Mouse (Mus musculus): ENCODE results near the gene Kcnip1. TPM values are rescaled to one million over a fixed set of nuclear protein-coding genes. Genes with fewer than 3 reads are reported as not detected.

The Kcnip1 gene
- polyA plus RNA-seq, 1 experiment from 2014 or later: 1.8 TPM

DNA sequence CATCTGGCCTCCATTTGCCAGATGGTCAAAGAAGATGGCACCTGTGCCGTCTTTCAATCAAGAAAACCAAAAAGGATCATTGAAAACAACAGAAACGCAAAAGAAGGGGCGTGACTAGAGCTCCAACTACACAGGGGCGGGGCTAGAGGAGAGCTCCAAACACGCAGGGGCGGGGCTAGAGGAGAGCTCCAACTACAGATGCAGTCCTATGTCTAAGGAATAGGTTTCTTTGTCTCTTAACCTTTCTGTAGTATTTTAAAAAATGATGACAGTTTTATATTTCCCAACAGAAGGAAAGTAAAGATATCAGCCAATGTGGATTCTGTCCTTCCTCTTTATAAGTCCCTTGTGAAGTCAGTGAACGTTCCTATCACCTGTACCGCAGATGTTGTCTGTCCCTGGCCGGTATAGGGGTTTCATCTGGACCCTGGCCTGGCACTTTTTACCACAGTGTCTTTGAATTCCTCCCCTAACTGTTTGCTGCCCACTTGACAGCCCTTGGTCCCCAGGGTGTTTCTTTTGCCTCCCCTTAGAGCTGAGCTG lies 48.1 kb downstream of the Kcnip1 start:
- no peaks in the 10 kb centered on the region for H3K36me3 ChIP-seq
- no peaks in the 10 kb centered on the region for H3K9me3 ChIP-seq
- no peak overlapping the region for H3K27ac ChIP-seq
- DNase-seq (ENCODE audit: low spot score): no peak
- 88% methylated on average over 9 of the region's 9 CpGs for WGBS
- H3K27me3 ChIP-seq (ENCODE audit: insufficient read depth, poor library complexity, severe bottlenecking): no peaks in the 10 kb centered on the region
- H3K4me1 ChIP-seq: no peaks in the 10 kb centered on the region
- H3K4me3 ChIP-seq: no peak overlapping the region

DNA sequence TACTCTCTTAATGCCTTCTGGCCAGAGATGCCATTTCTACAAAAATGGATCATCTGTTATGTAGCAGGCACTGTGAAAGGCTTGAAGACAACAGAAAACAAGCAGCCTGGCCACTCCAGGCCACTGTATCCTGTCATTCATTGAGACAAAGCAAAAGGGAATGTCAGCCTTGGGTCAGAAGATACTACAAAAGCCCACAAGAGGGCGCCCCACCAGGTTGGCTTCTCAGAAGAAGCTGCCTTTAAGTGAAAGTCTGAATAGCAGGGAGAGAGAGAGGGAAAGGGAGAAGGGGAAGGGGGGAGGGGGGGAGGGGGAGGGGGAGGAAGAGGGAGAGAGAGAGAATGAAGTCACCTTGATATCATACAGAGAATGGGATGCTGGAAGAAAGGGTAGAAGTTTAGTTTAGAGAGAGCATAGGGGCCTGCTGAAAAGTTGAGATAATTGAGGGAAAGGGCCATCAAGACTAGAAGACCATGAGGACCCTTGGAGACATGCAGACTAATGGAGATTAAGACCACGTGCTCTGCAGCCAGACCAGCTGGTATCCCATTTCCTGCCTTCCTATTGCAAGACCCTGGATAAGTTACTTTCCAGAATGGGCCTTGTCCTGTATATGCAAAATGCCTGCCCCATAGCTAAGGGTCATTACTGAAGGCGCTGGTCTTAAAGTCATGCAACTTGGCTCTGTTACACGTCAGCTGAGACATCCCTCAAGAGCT lies 48.7 kb downstream of the Kcnip1 start:
- Histone ChIP-seq H3K4me1 (no peaks in the 10 kb centered on the region), H3K27me3 (ENCODE audit: insufficient read depth, poor library complexity, severe bottlenecking) (no peaks in the 10 kb centered on the region), H3K4me3 (no peak overlapping the region), H3K27ac (no peak overlapping the region), H3K36me3 (no peaks in the 10 kb centered on the region), H3K9me3 (no peaks in the 10 kb centered on the region)
- DNase-seq (ENCODE audit: low spot score): no peak
- WGBS: 62% methylated on average over 4 of the region's 4 CpGs

DNA sequence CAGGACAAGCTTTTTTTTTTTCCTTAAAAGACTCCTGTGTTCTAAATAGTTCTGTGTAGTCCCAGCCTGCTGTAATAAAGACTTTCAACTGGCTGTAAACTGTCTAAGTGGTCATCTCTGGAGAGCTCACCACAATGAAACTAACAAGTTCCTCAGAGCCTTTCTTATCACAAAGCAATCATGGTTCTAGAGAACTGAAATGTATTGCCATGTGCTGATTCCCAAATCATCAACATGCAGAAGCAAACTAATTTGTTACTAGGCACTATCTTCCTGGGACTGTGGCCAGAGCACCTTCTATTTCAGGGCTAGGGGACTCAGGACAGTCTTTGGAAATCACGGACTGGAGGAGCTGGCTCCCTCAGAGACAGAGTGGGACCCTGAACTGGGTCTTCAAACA lies 49.4 kb downstream of the Kcnip1 start:
- Histone ChIP-seq H3K9me3 (no peaks in the 10 kb centered on the region), H3K27ac (no peak overlapping the region), H3K27me3 (ENCODE audit: insufficient read depth, poor library complexity, severe bottlenecking) (0 out of 2 replicates have a peak, but pooled peaks cover 5% of the 10 kb centered on the region), H3K4me1 (no peaks in the 10 kb centered on the region), H3K4me3 (no peak overlapping the region), H3K36me3 (no peaks in the 10 kb centered on the region)
- 69% methylated on average over 1 of the region's 1 CpGs for WGBS
- no peak for DNase-seq (ENCODE audit: low spot score)

DNA sequence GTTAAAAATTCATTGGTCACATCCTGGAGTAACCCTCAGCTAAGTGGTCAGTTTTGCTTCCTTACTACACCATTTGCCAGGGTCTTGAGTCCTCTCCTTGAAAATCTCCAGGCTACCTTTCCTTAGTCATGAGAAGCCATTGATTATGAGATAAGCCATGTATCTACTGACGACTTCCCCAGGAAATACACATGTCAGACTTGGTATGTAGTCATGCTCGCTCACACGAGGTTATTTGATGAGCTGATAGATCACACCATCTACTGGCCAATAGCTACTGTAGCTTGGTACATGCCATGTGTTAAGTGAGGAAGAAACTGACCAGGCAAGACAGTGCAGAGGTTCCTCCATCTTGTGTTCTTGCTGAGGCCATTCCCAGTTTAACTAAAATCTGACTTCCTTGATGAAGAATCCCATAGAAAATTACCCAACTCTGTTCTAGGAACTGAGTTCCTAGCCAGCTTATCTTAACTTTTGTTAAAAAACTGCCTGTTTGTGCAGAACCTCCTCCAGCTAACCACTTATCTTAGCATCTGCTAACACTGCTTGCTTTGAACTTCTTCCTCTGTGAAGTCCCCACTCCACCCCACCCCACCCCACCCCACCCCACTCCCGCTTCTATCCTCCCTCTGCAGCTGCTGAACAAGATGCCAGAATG lies 53.4 kb downstream of the Kcnip1 start:
- Histone ChIP-seq H3K27me3 (ENCODE audit: insufficient read depth, poor library complexity, severe bottlenecking) (0 out of 2 replicates have a peak, but pooled peaks cover 5% of the 10 kb centered on the region), H3K9me3 (no peaks in the 10 kb centered on the region), H3K4me1 (no peaks in the 10 kb centered on the region), H3K36me3 (no peaks in the 10 kb centered on the region), H3K4me3 (no peak overlapping the region), H3K27ac (no peak overlapping the region)
- DNase-seq (ENCODE audit: low spot score): no peak
- WGBS: 72% methylated on average over 4 of the region's 4 CpGs

DNA sequence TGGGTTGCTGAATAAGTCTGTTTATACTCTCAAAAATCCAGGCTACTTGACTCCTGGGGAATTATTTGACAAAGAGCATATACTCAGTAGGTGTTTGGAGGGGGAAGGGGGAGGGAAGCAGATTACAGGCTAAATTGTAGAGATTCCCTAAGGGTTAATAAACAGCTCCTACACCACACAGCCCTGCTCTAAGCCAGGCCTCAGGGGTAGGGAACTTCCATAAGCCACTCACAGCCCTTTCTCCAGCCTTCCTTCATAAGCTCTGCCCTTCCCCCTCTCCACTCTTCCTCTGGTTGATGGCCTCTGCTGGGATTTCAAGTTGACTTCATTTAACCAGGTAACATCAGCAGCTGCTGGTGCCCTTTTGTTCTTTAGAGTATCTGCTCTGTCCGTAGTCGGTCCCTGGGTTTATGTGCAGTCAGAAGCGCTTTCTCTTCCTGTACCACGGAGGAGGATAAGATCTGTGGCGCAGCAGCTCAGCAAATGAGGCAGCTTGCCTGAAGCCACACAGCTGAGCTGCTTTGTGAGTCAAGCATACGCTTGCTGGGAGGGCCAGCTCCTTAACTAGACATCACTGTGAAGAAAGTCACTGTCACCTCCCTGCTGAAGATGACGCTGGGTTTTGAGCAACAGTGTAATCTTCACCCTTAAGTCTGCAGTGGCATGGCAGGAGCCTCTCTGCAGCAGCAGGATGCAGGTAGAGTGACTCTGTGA lies 54.2 kb downstream of the Kcnip1 start:
- WGBS: 50% methylated on average over 7 of the region's 7 CpGs
- 0 out of 2 replicates have a peak, but pooled peaks cover 5% of the 10 kb centered on the region for H3K27me3 ChIP-seq (ENCODE audit: insufficient read depth, poor library complexity, severe bottlenecking)
- no peaks in the 10 kb centered on the region for H3K9me3 ChIP-seq
- no peak overlapping the region for H3K4me3 ChIP-seq
- H3K4me1 ChIP-seq: no peaks in the 10 kb centered on the region
- H3K36me3 ChIP-seq: no peaks in the 10 kb centered on the region
- no peak overlapping the region for H3K27ac ChIP-seq
- DNase-seq (ENCODE audit: low spot score): no peak

DNA sequence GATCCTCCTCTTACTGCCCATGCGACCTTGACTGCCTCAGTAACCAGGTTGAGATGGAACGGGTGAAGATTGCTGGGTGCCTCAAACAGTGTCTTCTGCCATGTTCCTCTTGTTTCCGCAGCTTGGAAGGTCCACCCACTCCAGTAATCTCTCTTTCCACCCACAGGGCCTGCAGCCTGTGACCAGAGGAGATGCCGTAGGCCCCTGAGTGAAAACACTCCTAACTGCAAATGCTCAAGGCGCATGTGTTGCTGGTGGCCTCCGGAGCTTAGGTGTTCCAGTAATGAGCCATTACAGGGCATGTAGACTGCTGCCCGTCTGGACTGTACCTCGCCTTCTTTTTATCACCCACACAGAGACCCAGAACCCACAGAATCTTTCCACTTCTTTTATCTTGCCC lies 55.3 kb downstream of the Kcnip1 start:
- no peak for DNase-seq (ENCODE audit: low spot score)
- Histone ChIP-seq H3K27me3 (ENCODE audit: insufficient read depth, poor library complexity, severe bottlenecking) (0 out of 2 replicates have a peak, but pooled peaks cover 5% of the 10 kb centered on the region), H3K4me3 (no peak overlapping the region), H3K4me1 (no peaks in the 10 kb centered on the region), H3K27ac (no peak overlapping the region), H3K9me3 (no peaks in the 10 kb centered on the region), H3K36me3 (no peaks in the 10 kb centered on the region)
- 82% methylated on average over 8 of the region's 8 CpGs for WGBS

DNA sequence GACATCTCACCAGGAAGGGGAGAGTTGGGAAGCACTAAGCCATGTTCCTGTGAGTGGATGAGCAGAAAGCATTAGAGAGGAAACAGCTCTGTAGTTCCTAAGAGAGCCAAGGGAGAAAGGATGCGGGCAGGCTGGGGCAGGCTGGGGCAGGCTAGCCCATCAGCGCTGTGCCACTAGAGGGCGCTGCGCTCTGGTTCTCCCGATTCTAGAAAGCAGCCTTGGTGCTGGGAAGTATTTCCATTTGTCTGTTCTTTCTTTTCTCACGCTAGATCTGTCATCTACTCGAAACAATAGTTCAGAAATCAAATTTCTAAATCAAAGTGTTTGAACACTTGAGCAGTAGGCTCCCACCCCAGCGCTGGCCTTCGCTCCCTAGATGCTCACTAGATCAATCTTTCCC lies 58.7 kb downstream of the Kcnip1 start:
- DNase-seq (ENCODE audit: low spot score): no peak
- Histone ChIP-seq H3K27ac (no peak overlapping the region), H3K36me3 (no peaks in the 10 kb centered on the region), H3K9me3 (no peaks in the 10 kb centered on the region), H3K4me3 (no peak overlapping the region), H3K4me1 (peaks cover 5% of the 10 kb centered on the region), H3K27me3 (ENCODE audit: insufficient read depth, poor library complexity, severe bottlenecking) (0 out of 2 replicates have a peak, but pooled peaks cover 5% of the 10 kb centered on the region)
- WGBS: 49% methylated on average over 9 of the region's 9 CpGs

DNA sequence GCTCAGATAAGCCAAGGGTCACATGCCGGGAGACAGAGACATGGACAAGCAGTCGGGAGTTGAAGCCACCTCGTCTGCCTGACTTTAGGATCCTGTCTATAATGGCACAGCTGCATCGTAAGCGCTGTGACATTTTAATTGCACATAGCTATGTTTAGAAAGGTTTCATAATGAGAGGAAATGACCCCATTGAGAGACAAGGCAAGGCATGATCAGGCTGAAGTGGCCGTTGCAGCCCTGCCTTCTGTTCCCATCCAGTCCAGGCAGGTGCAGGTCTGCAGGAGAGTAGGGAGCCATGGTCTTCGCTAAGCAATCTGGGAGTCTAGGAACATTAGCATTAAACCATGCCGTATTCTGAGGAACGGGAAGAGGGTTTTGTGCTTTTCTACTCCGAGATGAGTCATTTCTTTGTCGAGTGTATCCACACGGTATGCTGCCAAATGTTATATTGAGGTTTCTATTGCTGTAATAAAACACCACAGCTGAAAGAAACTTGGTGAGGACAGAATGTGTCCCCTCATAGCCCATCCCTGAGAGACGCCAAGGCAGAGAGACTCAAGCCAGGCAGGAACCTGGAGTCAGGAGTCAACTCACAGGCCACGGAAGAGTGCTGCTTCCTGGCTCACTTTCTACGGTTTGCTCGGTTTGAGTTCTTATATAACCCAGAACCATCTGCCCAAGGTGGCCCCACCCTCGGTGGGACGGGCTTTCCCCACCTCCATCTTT lies 60.4 kb downstream of the Kcnip1 start:
- H3K9me3 ChIP-seq: no peaks in the 10 kb centered on the region
- no peak for DNase-seq (ENCODE audit: low spot score)
- WGBS: 68% methylated on average over 18 of the region's 18 CpGs
- no peak overlapping the region for H3K4me3 ChIP-seq
- peaks cover 5% of the 10 kb centered on the region for H3K4me1 ChIP-seq
- no peaks in the 10 kb centered on the region for H3K36me3 ChIP-seq
- peaks cover 9% of the 10 kb centered on the region; the same call in 1 of the 2 replicates for H3K27me3 ChIP-seq (ENCODE audit: insufficient read depth, poor library complexity, severe bottlenecking)
- no peak overlapping the region for H3K27ac ChIP-seq

DNA sequence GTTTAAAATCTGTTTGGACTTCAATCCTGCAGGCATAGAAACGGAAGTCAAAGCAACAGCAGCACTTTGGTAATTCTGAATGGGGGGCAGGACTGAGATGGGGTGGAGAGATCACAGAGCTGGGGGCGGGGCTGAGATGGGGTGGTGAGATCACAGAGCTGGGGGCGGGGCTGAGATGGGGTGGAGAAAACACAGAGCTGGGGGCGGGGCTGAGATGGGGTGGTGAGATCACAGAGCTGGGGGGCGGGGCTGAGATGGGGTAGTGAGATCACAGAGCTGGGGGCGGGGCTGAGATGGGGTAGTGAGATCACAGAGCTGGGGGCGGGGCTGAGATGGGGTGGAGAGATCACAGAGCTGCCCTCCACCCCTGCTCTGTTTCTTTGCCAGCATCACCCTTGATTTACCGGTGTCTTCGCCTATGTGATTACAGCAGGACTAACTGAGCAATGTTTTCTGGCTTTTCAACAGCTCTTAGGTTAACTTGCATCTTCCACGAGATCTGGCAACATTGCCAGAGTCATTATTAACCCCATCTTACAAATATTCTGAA lies 61.0 kb downstream of the Kcnip1 start:
- peaks cover 10% of the 10 kb centered on the region; the same call in 1 of the 2 replicates for H3K27me3 ChIP-seq (ENCODE audit: insufficient read depth, poor library complexity, severe bottlenecking)
- H3K27ac ChIP-seq: no peak overlapping the region
- no peaks in the 10 kb centered on the region for H3K9me3 ChIP-seq
- H3K4me3 ChIP-seq: no peak overlapping the region
- DNase-seq (ENCODE audit: low spot score): no peak
- WGBS: 8% methylated on average over 10 of the region's 10 CpGs
- no peaks in the 10 kb centered on the region for H3K36me3 ChIP-seq
- H3K4me1 ChIP-seq: peaks cover 5% of the 10 kb centered on the region

DNA sequence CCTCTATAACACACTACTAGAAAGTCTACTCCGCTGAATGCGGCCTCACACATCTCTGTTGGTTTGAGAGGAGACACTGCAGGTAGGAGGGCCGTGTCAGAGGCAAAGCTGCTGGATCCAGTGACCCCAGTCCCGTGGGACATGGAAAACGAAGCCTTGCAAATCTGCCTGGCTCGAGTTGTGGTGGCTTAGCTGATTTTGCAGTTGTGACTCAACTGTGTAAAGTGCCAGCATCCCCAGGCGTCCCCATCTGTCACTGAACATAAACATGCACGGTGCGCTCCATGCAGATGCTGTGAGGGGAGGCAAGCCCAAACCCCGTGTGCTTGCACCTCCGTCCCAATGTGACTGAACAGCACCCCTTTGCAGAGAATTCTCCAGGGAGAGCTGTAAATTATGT lies 63.5 kb downstream of the Kcnip1 start:
- H3K9me3 ChIP-seq: no peaks in the 10 kb centered on the region
- H3K27me3 ChIP-seq (ENCODE audit: insufficient read depth, poor library complexity, severe bottlenecking): peaks cover 16% of the 10 kb centered on the region; the same call in 1 of the 2 replicates
- 68% methylated on average over 11 of the region's 11 CpGs for WGBS
- no peak overlapping the region for H3K27ac ChIP-seq
- H3K4me3 ChIP-seq: no peak overlapping the region
- peaks cover 5% of the 10 kb centered on the region for H3K4me1 ChIP-seq
- DNase-seq (ENCODE audit: low spot score): no peak
- no peaks in the 10 kb centered on the region for H3K36me3 ChIP-seq

DNA sequence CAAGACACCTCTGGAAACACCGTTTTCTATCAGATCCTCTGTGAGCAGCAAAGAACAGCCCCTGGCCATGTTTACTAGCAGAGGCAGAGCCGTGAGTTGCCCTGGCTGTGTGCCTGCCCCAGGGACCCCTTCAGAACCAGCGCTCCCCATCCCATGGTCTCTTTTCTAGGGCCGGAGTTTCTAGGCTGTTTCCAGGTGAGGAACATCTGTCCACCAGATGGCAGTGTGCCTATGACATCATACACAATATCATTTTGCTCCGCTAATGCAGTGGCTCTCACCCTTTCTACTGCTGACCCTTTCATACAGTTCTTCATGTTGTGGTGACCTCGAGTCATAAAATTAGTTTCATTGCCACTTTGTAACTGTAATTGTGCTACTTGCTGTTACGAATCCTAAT lies 64.3 kb downstream of the Kcnip1 start:
- no peak for DNase-seq (ENCODE audit: low spot score)
- H3K4me1 ChIP-seq: peaks cover 5% of the 10 kb centered on the region
- H3K9me3 ChIP-seq: no peaks in the 10 kb centered on the region
- 38% methylated on average over 7 of the region's 7 CpGs for WGBS
- H3K36me3 ChIP-seq: no peaks in the 10 kb centered on the region
- no peak overlapping the region for H3K4me3 ChIP-seq
- H3K27ac ChIP-seq: no peak overlapping the region
- peaks cover 16% of the 10 kb centered on the region; the same call in 1 of the 2 replicates for H3K27me3 ChIP-seq (ENCODE audit: insufficient read depth, poor library complexity, severe bottlenecking)

DNA sequence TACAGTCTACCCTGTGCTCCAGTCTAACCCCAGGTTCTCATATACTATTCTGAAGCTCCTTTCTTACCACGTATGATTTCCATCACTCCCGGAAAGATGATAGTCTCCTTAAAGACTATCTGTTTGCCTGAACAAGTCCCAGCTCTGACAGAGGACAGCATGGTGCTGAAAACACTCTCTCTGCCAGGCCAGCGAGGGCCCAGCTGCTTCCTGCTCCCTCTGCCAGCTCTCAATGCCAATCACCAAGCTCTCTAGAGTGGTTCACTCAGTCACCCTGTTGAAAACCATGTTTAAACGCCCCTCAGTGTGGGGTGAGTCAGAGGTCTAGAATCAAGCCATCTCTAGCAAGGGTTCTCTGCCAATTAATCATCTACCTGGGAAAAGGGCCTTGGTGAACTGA lies 65.1 kb downstream of the Kcnip1 start:
- no peak for DNase-seq (ENCODE audit: low spot score)
- Histone ChIP-seq H3K27ac (no peak overlapping the region), H3K9me3 (no peaks in the 10 kb centered on the region), H3K4me3 (no peak overlapping the region), H3K27me3 (ENCODE audit: insufficient read depth, poor library complexity, severe bottlenecking) (peaks cover 16% of the 10 kb centered on the region; the same call in 1 of the 2 replicates), H3K4me1 (peaks cover 5% of the 10 kb centered on the region), H3K36me3 (no peaks in the 10 kb centered on the region)
- 66% methylated on average over 4 of the region's 4 CpGs for WGBS
